In genomic region chrX:103371627-103372026, GRCm38 (mm10) we compare ENCODE assay signal across 10 mouse cellular contexts. TPM values are rescaled to one million over a fixed set of nuclear protein-coding genes. Genes with fewer than 3 reads are reported as not detected.
DNase-seq lines count a peak whose midpoint lies in the region; ATAC-seq and TF ChIP-seq lines count a peak whose summit lies in the region.
"Had no signal": no experiment of that assay in that cellular context is flagged by ENCODE, and none has a peak within 500 bp of the region (broad histone marks: within the 10 kb centered on the region; RNA-seq: fewer than 3 reads in every experiment).

No protein-coding gene starts in this region.

- H3K36me3 ChIP-seq in forebrain, embryonic 14.5 days (ENCODE audit: control insufficient read depth, insufficient read depth, low read length), result 0 out of 2 replicates have a peak, but pooled peaks cover 2% of the 10 kb centered on the region
- H3K36me3 ChIP-seq in forebrain, embryonic 10.5 days (replicated peaks), result peaks cover 2% of the 10 kb centered on the region; the same call in 1 of the 2 replicates
- no peaks in the 10 kb centered on the region for H3K36me3 ChIP-seq in liver, embryonic 14.5 days (replicated peaks; ENCODE audit: control insufficient read depth, insufficient read depth, low read depth)
- no peaks in the 10 kb centered on the region for H3K36me3 ChIP-seq in liver, embryonic 12.5 days
- H3K36me3 ChIP-seq: G1E had no signal

- DNase-seq in forebrain, embryonic 14.5 days (ENCODE audit: low spot score), result peak; percentile 40
- DNase-seq in forebrain, embryonic 10.5 days (ENCODE audit: extremely low spot score, low spot score), result no peak
- DNase-seq in liver, embryonic 14.5 days (ENCODE audit: low read depth in 3 of 3, low spot score in 3 of 3), result no peak
- peak; percentile 1 for DNase-seq in T-cell, adult 2 months (ENCODE audit: low spot score)
- DNase-seq in lung, postnatal 25 days (ENCODE audit: low spot score), result peak; percentile 12
- DNase-seq in right cerebral cortex, adult 2 months (ENCODE audit: low spot score in 2 of 2), result no peak
- DNase-seq in urinary bladder, postnatal 36 days (ENCODE audit: low spot score in 2 of 2), result no peak

- H3K4me1 ChIP-seq in forebrain, embryonic 14.5 days (ENCODE audit: control insufficient read depth, insufficient read depth, low read length), result no peaks in the 10 kb centered on the region
- peaks cover 4% of the 10 kb centered on the region; the same call in 1 of the 2 replicates for H3K4me1 ChIP-seq in forebrain, embryonic 10.5 days
- no peaks in the 10 kb centered on the region for H3K4me1 ChIP-seq in liver, embryonic 14.5 days (replicated peaks; ENCODE audit: control insufficient read depth in 2 of 2, insufficient read depth in 2 of 2, low read length in 1 of 2)
- no peaks in the 10 kb centered on the region for H3K4me1 ChIP-seq in liver, embryonic 12.5 days

- TF ChIP-seq CTCF in liver, embryonic 14.5 days (IDR thresholded peaks at IDR 0.05; ENCODE audit: low read depth), result peak; percentile 23; the same call in 1 of the 2 replicates

- no peaks in the 10 kb centered on the region for H3K9me3 ChIP-seq in forebrain, embryonic 14.5 days (replicated peaks; ENCODE audit: control insufficient read depth, low read length)
- no peaks in the 10 kb centered on the region for H3K9me3 ChIP-seq in forebrain, embryonic 10.5 days
- H3K9me3 ChIP-seq in liver, embryonic 14.5 days (ENCODE audit: control insufficient read depth, low read length), result no peaks in the 10 kb centered on the region
- H3K9me3 ChIP-seq in liver, embryonic 12.5 days (replicated peaks), result no peaks in the 10 kb centered on the region
- H3K9me3 ChIP-seq: G1E had no signal

- H3K27ac ChIP-seq in forebrain, embryonic 14.5 days (ENCODE audit: low read depth, low read length), result no peak overlapping the region
- no peak overlapping the region for H3K27ac ChIP-seq in forebrain, embryonic 10.5 days
- no peak overlapping the region for H3K27ac ChIP-seq in liver, embryonic 14.5 days
- H3K27ac ChIP-seq in liver, embryonic 12.5 days, result no peak overlapping the region

- no peak for TF ChIP-seq EP300 in liver, embryonic 14.5 days (IDR thresholded peaks at IDR 0.05; ENCODE audit: low read depth)

- H3K4me3 ChIP-seq in forebrain, embryonic 14.5 days (ENCODE audit: low read depth, low read length), result no peak overlapping the region
- H3K4me3 ChIP-seq in forebrain, embryonic 10.5 days, result no peak overlapping the region
- no peak overlapping the region for H3K4me3 ChIP-seq in liver, embryonic 14.5 days (ENCODE audit: insufficient read depth in 1 of 2, low read depth in 2 of 2, low read length in 2 of 2)
- H3K4me3 ChIP-seq in liver, embryonic 12.5 days, result no peak overlapping the region

- no peak; the same call in 1 of the 2 replicates for ATAC-seq in forebrain, embryonic 14.5 days
- no peak for ATAC-seq in liver, embryonic 14.5 days (ENCODE audit: insufficient read depth)
- no peak for ATAC-seq in liver, embryonic 12.5 days
- ATAC-seq: forebrain, embryonic 16.5 days had no signal

- 0 out of 2 replicates have a peak, but pooled peaks cover 4% of the 10 kb centered on the region for H3K27me3 ChIP-seq in forebrain, embryonic 14.5 days (replicated peaks; ENCODE audit: control insufficient read depth, insufficient read depth, low read length)
- H3K27me3 ChIP-seq in forebrain, embryonic 10.5 days (ENCODE audit: poor library complexity, severe bottlenecking), result peaks cover 94% of the 10 kb centered on the region
- H3K27me3 ChIP-seq in liver, embryonic 14.5 days (ENCODE audit: control insufficient read depth, insufficient read depth, low read length), result no peaks in the 10 kb centered on the region; the same call in 1 of the 2 replicates
- peaks cover 20% of the 10 kb centered on the region; the same call in 1 of the 2 replicates for H3K27me3 ChIP-seq in liver, embryonic 12.5 days (replicated peaks)

- no peak overlapping the region for H3K9ac ChIP-seq in forebrain, embryonic 14.5 days (ENCODE audit: low read length)
- no peak overlapping the region for H3K9ac ChIP-seq in liver, embryonic 14.5 days (replicated peaks)
- H3K9ac ChIP-seq in liver, embryonic 12.5 days, result no peak overlapping the region

- H3K4me2 ChIP-seq in forebrain, embryonic 14.5 days (ENCODE audit: low read length), result no peak overlapping the region
- H3K4me2 ChIP-seq in liver, embryonic 14.5 days (ENCODE audit: low read depth), result no peak overlapping the region
- no peak overlapping the region for H3K4me2 ChIP-seq in liver, embryonic 12.5 days

- WGBS in forebrain, embryonic 14.5 days, result 37% methylated on average over 2 of the region's 2 CpGs
- WGBS in forebrain, embryonic 10.5 days, result 45% methylated on average over 2 of the region's 2 CpGs
- WGBS in liver, embryonic 14.5 days (ENCODE audit: insufficient replicate concordance), result 26% methylated on average over 2 of the region's 2 CpGs
- WGBS in liver, embryonic 12.5 days (ENCODE audit: insufficient replicate concordance), result 14% methylated on average over 2 of the region's 2 CpGs

RNA-seq across cellular contexts. Expression of gene Chic1, which starts 15.4 kb away (rescaled TPM):
- polyA plus RNA-seq in forebrain, embryonic 14.5 days (2014; fragmentation: Nextera tagmentation; extraction: Ambion mirVana), result 3.3 and 4.5 TPM in 2 replicates
- polyA plus RNA-seq in forebrain, embryonic 10.5 days (2016; fragmentation: Nextera tagmentation; extraction: Ambion mirVana), result 4.0 and 4.2 TPM in 2 replicates
- polyA plus RNA-seq in liver, embryonic 14.5 days (2012; rRNA removed), result 0.19 and 0.26 TPM in 2 replicates
- polyA plus RNA-seq in liver, embryonic 14.5 days (2014; fragmentation: Nextera tagmentation; extraction: Ambion mirVana), result 0.18 and 0.23 TPM in 2 replicates
- polyA plus RNA-seq in liver, embryonic 12.5 days (2016; fragmentation: Nextera tagmentation; extraction: Ambion mirVana), result 0.69 and 0.71 TPM in 2 replicates
- polyA plus RNA-seq: G1E had no signal

RNA-seq across cellular contexts. Expression of gene Tsx, which starts 42.6 kb away (rescaled TPM):
- polyA plus RNA-seq in forebrain, embryonic 14.5 days (2014; fragmentation: Nextera tagmentation; extraction: Ambion mirVana), result not detected in 2 replicates
- 0.33 and 0.42 TPM in 2 replicates for polyA plus RNA-seq in forebrain, embryonic 10.5 days (2016; fragmentation: Nextera tagmentation; extraction: Ambion mirVana)
- polyA plus RNA-seq in liver, embryonic 14.5 days (2012; rRNA removed), result 0.07 TPM in 1 of 2 replicates, not detected in the other
- not detected in 2 replicates for polyA plus RNA-seq in liver, embryonic 14.5 days (2014; fragmentation: Nextera tagmentation; extraction: Ambion mirVana)
- not detected in 2 replicates for polyA plus RNA-seq in liver, embryonic 12.5 days (2016; fragmentation: Nextera tagmentation; extraction: Ambion mirVana)
- polyA plus RNA-seq: G1E had no signal

RNA-seq across cellular contexts. Expression of gene Gm26992, which starts 50.2 kb away (rescaled TPM):
- not detected in 2 replicates for polyA plus RNA-seq in forebrain, embryonic 14.5 days (2014; fragmentation: Nextera tagmentation; extraction: Ambion mirVana)
- not detected in 2 replicates for polyA plus RNA-seq in forebrain, embryonic 10.5 days (2016; fragmentation: Nextera tagmentation; extraction: Ambion mirVana)
- 0.41 TPM in 1 of 2 replicates, not detected in the other for polyA plus RNA-seq in liver, embryonic 14.5 days (2012; rRNA removed)
- polyA plus RNA-seq in liver, embryonic 14.5 days (2014; fragmentation: Nextera tagmentation; extraction: Ambion mirVana), result not detected in 2 replicates
- not detected in 2 replicates for polyA plus RNA-seq in liver, embryonic 12.5 days (2016; fragmentation: Nextera tagmentation; extraction: Ambion mirVana)
- polyA plus RNA-seq: forebrain, embryonic 16.5 days; G1E had no signal

RNA-seq across cellular contexts. Expression of gene Cdx4, which starts 50.4 kb away (rescaled TPM):
- not detected in 2 replicates for polyA plus RNA-seq in forebrain, embryonic 14.5 days (2014; fragmentation: Nextera tagmentation; extraction: Ambion mirVana)
- polyA plus RNA-seq in forebrain, embryonic 10.5 days (2016; fragmentation: Nextera tagmentation; extraction: Ambion mirVana), result not detected in 2 replicates
- polyA plus RNA-seq in liver, embryonic 14.5 days (2012; rRNA removed), result not detected in 2 replicates
- not detected in 2 replicates for polyA plus RNA-seq in liver, embryonic 14.5 days (2014; fragmentation: Nextera tagmentation; extraction: Ambion mirVana)
- not detected in 2 replicates for polyA plus RNA-seq in liver, embryonic 12.5 days (2016; fragmentation: Nextera tagmentation; extraction: Ambion mirVana)
- polyA plus RNA-seq: forebrain, embryonic 16.5 days; G1E had no signal

Comparison
In these comparisons a context has a peak if more than half of its experiments do, and no peak if none do; other contexts are left out.
1. DNase-seq: peak in forebrain, embryonic 14.5 days (single experiment), T-cell, adult 2 months (single experiment) and lung, postnatal 25 days (single experiment); none in forebrain, embryonic 10.5 days (single experiment), liver, embryonic 14.5 days (0 of 3), right cerebral cortex, adult 2 months (0 of 2) and urinary bladder, postnatal 36 days (0 of 2).